Mouse (Mus musculus) spleen, postnatal 14 days (tissue): ENCODE measurements at regions not wholly inside any gene's neighbourhood (a gene's known extent, or its start where the extent isn't known, plus 50 kb on each side); places are given as distances from the start of the nearest gene placed in this dataset.

ENCODE experiments used
- DNase-seq, 2 experiments: peaks; one replicate each; pipeline ENCODE4 v3.0.0; 2021 to 2022; ENCODE audit warnings: low spot score in 2 of 2

DNA sequence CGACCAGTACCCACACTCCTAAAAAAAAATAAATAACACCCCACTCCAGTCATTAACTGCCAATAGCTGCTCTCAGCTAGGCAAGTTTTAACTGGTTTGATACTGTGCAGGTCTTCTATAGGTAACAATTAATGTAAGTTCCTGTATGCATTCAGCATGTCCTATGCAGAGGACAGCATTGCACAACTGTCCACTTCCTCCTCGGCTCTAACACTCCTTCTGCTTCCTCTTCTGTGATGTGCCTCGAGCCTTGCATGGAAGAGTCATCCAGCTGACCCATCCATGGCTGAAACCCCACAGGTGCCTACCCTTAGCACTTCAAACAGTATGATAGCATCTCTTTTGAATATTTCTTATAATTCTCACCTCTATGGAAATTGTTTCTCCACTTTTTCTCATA, 449.4 kb upstream of the Rag2 start:
- DNase-seq, result no peak

DNA sequence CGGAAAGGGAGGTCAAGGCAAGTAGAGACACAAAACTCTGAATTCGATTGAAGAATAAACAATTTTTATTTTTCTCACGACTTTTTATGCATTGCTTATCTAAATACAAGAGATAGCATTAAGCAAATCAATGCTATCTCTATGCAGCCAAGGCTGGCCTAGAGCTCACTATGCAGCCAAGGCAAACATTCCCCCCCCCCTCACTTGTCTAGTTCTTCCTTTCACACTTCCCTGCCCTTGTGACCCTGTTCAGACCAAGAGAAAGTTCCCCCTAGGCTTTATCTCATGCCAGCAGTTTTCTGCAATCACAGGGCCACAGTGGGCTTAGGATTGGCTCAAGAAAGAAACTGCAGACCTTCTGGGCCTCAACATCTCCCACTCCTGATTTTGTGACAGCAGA, 417.9 kb upstream of the Rag2 start:
- no peak for DNase-seq

DNA sequence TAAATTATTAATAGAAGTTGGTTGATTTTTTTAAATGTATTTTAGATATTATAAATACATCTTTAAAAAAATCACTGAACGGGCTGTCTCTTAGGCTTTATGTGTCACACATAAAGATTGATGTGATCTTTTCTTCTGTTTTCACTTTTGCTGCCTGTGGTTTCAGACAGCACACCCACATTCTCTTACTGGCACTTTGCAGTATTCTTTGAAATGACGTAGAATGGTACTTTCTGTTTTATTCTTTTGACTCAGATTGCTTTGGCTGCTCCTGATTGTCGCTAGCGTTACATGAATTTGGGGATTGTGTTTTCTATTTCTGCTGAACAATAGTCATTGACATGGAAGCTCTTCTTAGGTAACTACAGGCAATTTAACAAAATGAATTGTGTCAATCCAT, 415.4 kb upstream of the Rag2 start:
- DNase-seq, result no peak

DNA sequence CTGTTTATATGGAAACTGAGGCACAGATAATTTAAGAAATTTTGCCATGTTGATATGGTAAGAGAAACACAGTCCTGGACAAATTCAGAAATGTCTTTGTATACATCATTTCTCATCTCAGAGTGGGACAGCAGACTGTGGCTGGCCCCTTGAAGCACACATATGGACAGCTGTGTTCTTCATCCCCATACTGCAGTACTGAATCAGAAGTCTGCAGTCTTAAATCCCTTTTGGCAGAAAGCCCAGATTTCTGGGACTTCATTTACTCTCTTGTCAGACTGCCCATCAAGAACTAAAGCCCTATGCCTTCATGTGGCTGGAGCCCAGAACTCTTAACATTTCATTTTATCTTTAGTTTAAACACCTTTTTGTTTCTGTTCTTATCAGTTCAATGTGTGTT, 403.8 kb upstream of the Rag2 start:
- DNase-seq, result no peak

DNA sequence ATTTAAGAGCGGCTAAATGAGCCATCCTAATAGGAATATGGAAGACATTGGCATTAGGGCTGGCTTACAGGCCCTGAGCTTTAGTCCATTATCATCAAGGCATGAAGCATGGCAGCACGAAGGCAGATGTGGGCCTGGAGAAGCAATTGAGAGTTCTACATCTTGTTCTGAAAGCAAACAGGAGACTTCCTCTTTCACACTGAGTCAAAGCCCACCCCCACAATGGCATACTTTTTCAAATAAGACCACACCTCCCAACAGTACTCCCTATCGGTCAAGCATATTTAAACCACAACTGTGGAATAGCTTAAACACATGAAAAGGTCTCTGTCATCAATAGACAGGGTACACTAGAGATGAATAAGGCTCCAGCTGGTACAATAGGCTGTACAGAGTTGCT, 381.5 kb upstream of the Rag2 start:
- no peak for DNase-seq

DNA sequence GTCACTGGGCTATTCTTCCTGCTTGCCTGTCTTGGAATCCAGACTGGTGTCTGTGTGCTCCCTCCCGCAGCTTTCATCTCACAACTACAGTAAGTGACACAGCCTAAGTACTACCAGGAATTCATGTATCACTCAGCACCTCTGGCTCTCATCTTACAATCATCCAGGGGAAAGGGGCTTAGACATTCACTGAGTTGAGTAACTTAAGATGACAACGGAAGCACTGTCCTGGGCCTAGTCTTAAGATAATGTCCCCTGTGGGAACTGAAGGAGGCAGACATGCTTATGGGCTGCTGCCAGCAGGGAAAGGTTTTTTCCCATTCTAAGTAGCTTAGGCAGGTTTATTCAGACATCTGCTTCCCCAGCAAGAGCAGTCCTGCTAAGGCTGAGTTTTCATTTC, 377.4 kb upstream of the Rag2 start:
- no peak for DNase-seq

DNA sequence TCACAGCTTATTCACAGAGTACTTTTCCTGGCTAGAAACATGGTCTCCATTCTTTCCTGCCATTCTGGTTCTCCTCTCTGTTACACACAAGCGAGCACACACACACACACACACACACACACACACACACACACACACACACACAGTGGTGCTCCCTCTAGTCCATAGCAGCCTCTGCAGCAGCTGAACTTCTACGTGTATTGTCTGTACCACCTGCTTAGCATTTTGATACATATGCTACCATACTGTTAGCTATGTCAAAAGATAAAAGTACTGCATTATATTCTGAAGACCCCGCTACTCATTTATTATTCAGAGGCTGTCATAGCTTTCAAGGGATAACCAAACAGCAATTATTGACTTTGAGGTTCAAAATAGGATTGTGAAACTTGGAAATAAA, 372.3 kb upstream of the Rag2 start:
- no peak for DNase-seq

DNA sequence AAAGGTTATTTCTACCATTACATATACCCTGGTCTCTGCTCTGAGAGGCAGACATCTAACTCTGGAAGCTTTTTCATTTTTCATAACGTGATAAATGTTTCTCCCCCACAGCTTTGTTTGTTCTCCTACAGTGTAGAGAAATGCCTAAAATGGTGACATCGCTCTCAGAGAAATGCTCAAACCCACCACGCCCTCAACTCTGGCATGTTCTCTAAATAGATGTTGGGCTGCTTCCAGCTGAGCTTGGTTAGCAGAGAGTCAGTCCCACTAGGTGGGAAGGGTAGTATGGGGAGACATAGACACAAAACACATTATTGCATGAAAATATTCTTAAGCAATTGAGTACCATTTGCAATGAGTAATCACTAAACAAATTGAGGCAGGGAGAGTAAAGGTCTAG, 368.1 kb upstream of the Rag2 start:
- no peak for DNase-seq

DNA sequence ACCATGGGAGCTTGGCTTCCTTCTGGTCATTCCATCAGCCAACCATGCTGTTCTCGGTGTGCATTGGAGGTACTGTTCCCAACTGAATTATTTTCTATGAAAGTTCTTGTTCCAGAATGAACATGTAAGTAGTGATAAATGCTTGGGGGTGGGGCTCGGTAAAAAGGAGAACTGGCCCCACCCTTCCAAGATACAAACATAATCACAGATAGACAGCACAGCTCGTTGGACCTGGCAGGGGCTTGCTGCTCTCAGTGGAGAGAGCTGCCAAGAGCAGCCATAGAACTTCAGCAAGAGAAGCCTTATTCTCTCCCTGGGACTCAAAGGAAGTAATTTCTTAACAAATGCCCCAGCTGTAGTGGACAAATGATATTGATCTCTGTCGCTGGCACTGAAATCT, 360.6 kb upstream of the Rag2 start:
- no peak for DNase-seq

DNA sequence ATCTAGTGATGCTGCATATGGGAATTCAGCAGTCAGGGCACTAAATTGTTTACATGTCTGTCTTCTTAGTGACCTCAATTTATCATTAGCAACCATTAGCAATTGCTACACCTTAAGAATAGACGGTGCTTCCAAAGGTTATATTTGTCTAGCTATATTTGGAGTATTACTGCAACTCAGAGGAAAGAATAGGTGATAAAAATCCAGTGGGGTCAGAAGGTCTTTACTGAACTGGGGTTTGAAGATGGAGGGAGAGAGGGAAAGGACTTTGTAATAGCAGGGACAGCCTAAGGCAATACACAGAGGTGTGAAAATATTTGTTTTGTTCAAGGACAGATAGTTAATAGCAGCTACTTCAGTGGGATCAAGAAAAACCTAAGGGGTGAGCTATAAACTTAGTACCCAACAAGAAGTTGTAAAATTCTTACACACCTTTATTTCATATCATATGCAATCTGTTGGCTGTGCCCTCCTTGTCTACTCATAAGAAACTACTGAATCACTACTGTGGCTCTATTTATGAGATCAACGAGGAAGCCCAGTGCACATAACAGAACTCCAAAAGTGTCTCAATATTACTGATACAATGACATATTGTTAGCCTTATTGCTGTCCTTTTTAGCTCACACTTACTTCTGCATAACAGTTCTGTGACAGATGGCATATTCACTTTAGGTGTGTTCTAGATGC, 357.7 kb upstream of the Rag2 start:
- no peak for DNase-seq

DNA sequence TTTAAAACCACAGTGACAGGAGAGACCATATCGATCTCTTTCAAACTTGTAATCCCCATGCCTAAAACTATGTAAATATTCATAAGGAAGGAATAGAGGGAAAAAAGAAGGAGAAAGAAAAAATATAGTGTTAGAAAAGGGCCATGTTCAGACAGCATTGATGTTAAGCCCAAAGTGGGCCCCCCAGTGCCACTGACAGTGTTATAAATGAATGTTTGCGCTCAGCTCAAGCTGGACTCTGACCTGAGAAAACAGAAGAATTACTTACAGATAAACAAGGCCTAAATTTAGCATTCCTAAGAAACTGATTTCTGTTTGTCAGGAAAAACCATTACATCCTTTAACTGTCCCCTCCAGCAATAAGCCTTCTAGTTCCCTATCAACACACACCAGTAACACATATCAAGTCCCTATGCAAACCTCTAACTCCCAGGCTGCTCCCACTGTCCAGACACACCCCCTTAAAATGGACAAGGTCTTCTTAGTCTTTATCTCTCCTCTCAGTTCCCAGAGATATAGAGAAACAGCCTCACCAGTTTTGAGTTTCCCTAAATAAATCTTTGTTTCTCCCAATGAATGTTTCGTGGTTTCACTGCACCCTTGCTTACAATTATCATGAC, 350.4 kb upstream of the Rag2 start:
- DNase-seq, result no peak

DNA sequence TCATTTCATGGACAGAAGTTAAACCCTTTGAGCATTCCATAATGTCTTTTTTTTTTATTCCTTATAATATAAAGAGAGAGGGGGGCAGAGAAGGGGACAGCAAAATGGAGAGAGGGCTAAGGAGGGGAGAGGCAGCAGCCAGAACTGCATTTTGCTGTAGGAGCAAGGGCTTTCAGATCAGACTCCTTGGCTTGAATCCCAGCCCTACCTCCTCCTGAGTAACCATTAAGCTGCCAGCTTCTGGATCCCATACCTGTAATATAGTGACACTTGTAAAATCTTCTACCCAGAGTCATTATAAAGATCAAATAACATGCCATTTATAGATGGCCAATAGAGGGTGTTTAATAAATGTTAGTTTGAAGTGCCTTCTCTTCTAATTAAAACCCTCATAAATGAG, 339.6 kb upstream of the Rag2 start:
- DNase-seq, result no peak

DNA sequence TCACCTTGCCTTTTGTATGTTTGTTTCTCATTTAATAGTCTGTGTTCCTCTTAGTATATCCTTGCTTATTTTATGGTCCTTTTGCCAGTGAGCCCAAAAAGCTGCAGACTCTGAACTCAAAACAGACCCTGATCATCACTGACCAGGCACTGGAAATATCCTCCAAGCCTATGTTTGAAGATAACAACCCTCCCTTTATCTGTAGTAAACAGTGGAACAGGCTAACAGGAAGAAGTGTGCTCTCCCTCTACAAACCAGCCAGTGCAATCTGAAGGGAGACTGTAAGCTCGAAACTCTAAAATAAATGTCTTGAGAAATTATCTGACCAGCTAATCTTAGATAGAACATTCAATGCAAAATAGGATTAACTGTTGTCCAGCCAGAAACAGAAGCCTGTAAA, 336.4 kb upstream of the Rag2 start:
- DNase-seq, result no peak

DNA sequence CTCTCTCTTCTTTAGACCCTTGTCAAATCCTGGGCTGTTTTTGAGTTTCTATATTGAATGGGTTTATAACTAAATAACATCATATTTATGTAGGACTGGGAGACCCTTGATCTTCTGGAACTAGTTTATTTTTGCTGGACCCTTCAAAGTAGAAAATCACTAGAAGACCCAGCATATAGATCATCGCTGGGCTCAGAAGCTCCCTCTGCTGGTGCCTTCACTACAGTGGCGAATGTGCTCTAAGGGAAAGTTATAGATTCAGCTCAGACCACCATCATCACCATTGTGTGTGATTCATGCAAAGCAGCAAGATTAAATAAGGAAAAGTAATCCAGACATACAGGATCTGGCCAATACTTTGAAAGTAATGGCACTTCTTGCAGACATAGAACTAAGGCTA, 335.4 kb upstream of the Rag2 start:
- no peak for DNase-seq

DNA sequence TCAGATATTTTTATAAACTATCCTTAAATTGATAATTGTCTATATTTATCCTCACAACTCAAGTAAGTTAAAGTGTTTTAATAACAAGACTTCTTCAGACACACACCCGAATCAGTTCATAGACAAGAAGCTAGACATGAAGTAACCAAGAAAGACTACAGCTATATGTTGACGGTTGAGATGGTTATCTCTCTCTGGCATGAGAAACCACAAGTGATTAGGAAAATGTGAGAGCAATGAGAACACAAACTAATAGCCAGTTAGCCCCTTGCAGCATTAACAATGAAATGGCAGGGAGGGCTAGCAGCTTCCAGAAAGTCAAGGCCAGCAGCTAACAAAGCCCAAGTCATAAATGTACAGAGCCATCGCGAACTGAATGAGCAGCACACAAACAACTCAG, 333.8 kb upstream of the Rag2 start:
- no peak for DNase-seq

DNA sequence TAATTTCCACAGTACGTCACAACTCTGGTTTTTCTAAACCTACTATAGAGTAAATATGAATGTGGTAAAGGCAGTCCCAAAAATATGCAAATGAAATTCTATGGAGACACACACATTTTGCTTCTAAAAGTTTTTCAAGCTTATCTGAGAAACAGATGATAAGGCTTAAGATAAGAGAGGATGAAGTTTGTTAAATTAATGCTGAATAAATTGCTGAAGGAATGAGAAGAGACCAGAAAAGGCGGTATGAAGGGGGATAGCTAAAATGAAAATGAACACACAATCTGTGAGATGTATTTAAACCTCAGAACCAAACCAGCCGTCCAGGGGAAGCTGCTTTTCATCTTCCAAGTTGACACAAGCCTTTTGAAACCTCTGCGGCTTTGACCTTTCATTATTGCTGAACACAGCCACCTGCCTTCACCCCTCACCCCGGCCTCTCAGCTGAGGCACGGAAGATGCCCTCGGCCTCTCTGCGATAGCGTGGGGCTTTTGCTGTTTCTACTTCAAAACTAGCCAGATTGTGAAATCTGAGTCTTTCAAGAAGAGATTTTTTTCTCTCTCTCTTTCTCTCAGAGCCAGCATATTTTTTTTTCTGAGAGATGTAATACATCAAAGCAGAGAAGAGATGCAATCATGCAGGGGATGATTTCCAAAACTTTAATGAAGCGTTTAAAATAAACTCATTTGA, 328.7 kb upstream of the Rag2 start:
- DNase-seq, result no peak

DNA sequence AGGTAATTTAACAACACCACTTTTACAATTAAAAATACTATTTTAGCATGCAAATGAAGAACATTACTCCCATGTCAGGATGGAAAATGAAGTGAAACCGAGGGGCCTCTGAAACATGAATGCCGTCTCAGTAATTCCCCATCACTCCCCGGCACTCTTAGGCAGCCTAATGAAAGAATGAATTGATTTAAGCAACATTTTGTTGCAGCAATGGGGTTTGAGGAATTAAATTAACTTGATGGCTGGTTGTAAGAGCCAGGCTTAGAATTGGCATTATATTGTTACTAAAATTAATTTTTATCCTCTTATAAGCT, 328.2 kb upstream of the Rag2 start:
- no peak for DNase-seq

DNA sequence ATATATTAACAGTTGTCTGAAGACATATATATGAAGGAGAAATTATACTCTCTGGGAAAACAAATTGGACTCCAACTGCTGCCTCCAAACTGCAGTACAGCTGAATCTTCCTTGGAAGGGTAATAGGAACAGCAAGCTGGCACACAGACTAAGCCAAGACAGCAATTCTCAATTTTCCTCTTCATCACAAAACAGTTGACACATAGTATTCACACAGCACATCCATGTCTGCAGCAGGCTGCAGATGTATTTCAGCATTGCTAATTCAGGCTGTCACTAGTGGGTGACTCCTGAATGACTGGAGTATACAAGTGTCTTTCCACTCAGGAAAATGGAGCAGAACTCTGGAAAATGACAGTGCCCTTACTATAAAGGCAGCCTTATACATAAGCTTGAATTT, 327.7 kb upstream of the Rag2 start:
- DNase-seq, result no peak

DNA sequence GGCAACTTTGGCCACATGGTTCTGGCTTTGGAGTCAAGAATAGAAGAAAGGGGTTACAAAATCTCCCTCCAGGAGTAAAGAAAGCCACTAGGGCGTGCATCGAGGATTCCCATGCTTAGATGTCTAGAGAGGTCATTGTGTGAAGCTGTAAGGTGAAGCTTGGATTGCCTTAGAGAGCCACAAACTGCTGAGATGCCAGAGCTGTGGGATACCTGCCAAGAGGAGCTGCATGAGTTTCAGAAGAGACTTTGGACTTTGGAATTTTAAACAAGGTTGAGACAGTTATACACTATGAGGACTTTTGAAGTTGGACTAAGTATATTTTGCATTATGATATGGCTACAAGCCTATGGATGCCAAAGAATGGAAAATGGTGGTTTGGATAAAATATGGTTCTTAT, 325.4 kb upstream of the Rag2 start:
- no peak for DNase-seq

DNA sequence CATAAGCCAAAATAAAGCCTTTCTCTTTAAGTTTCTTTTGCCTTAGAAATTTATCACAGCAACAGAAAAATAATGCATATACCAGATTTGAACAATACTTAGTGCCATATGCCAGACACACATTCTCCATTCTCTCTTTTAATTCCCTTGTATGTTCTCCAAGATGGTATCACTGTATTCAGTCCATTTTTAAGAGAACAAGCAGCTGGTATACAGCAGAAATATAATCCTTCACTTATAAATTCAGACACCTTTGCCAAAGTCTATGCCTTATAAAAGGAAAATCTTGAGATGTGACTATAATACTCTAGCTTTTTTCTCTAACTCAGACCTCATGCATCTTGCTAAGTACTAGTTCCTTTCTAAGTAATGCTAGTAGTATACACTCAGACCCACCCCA, 324.4 kb upstream of the Rag2 start:
- DNase-seq, result no peak

DNA sequence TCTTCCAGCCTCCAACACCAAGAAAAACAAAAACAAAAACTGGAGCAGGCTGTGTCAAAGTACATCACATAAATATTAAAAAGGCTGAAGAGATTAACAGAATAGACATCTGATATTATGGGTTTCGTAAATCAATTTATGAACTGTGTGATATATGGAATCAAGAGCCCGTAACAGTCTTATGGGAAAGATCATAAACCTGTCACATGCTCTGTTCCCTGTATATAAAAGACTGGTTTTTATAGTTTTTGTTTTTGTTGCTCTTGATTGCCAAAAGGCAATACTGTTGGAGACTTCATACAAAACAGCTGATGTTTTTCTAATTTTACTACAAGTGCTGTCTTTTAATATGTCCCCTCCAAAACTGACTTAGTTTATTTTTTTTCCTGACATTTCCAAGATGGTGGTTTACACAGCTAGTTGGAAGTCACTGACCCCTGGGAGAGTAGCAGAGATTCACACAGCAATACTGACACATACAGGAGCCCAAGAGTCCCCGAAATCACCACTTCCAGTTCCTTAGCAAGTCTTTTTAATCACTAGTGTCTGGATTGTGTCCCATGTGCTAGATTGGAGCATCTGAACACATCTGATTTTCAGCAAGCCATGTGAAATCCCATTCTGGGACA, 303.1 kb upstream of the Rag2 start:
- no peak for DNase-seq

DNA sequence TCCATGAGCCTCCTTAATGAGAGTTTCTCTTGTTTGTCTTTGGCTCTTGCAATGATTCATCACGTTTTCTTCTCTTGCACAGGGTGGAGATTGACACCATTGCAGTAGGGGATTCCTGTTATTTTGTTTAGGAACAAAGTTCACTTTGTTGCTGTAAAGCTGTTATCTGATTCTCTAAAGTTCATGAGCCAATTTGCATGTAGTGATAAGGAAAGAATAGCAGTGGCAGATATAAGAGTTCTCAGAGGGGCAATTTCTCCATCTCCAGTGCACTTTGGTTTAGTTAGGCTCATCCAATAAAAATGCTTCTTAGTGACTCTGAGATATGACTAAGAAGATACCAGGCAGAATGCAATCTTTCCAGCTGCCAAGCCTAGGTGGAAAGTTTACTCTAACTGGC, 267.8 kb upstream of the Rag2 start:
- DNase-seq, result no peak

DNA sequence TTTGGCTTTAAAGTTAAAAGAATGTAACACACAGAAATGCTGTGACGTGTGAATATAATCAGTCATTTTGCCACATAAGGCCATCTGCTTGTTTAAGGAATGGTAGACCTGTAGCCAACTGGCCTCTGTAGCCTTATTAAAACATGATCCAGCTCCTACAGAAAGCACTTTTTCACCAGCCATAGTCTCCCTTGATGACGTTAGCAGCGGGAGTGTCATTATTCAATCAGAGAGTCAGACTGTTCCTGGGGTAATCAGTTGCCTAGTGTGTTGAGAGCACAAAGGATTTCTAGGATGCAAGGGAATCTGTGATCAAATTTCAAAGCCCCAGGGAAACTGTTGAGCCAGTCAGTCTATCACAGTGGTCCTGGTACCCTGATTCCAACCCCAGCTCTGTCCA, 260.3 kb upstream of the Rag2 start:
- no peak for DNase-seq
